Mouse (Mus musculus) ES-E14 (cell line): Measurements from ENCODE around the gene Esyt1.

Experiments
- CHD2 ChIP-seq: IDR thresholded peaks from 2 replicates; pipeline ENCODE4 v1.6.1; 2014; ENCODE audit warnings: mild to moderate bottlenecking, low read depth, low read length, inconsistent platforms
- HCFC1 ChIP-seq: IDR thresholded peaks from 2 replicates; pipeline ENCODE4 v1.6.1; 2012; ENCODE audit warnings: low read length, inconsistent platforms, borderline replicate concordance; ENCODE audit not compliant: insufficient read depth
- MAFK ChIP-seq: IDR thresholded peaks from 2 replicates; pipeline ENCODE4 v1.6.1; 2014; ENCODE audit warnings: mild to moderate bottlenecking, low read depth, low read length, inconsistent platforms; ENCODE audit not compliant: insufficient read depth
- ZC3H11A ChIP-seq: IDR thresholded peaks from 2 replicates; pipeline ENCODE4 v1.6.1; 2012; ENCODE audit warnings: low read depth, mild to moderate bottlenecking, inconsistent platforms, low read length, borderline replicate concordance
- ZNF384 ChIP-seq: IDR thresholded peaks from 2 replicates; pipeline ENCODE4 v1.6.1; 2012; ENCODE audit warnings: low read depth, low read length, inconsistent platforms

DNA sequence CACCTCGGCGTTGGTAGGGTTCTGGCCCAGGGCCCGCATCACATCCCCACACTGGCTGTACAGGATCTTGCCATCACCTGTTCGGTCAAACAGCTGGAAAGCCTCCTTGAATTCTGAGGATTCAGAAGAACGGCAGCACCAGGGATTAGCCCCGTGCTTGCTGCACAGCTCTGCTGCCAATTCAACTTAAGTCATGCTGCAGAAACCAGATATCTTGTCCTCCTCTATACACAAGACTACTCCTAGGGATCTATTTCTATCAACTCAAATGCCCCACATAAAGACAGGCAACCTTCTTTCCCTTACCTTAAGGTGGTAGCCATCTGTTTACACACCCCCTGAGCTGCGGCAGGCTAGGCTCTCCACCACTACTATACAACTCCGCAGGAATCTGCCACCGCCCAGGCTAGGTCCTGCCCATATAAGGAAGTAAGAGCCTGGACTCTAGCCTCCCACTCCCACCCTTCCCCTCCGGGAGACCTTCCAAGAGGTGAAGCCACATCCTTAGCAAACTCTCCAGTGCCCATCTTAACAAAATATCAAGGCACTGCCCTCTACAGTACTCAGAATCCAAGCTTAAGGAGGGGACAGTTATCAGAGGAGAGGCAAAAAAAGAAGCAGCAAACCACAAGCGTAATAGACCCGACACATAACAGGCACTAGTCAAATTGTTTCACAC lies 32.9 kb downstream of the Esyt1 start:
- TF ChIP-seq MAFK (no peak), CHD2 (0 out of 2 replicates have a peak, but pooled peaks have one; percentile 29), ZNF384 (no peak), HCFC1 (no peak), ZC3H11A (no peak)
